8 mouse cellular contexts compared by ENCODE assay signal in genomic region chr5:107901014-107901615, GRCm38 (mm10). TPM values are rescaled to one million over a fixed set of nuclear protein-coding genes. Genes with fewer than 3 reads are reported as not detected.
DNase-seq lines count a peak whose midpoint lies in the region; ATAC-seq lines count a peak whose summit lies in the region.

No protein-coding gene starts in this region.

- peak overlapping the region; percentile 80 for H3K4me2 ChIP-seq in heart, embryonic 13.5 days
- peak overlapping the region; percentile 96 for H3K4me2 ChIP-seq in hindbrain, embryonic 14.5 days (replicated peaks)
- peak overlapping the region; percentile 85 for H3K4me2 ChIP-seq in midbrain, embryonic 12.5 days (replicated peaks)

- peaks cover 43% of the 10 kb centered on the region for H3K36me3 ChIP-seq in heart, embryonic 13.5 days
- peaks cover 39% of the 10 kb centered on the region for H3K36me3 ChIP-seq in hindbrain, embryonic 14.5 days (replicated peaks; ENCODE audit: control insufficient read depth, insufficient read depth)
- H3K36me3 ChIP-seq in midbrain, embryonic 12.5 days = peaks cover 39% of the 10 kb centered on the region

- under 1% methylated on average over 23 of the region's 23 CpGs for WGBS in heart, embryonic 13.5 days
- WGBS in hindbrain, embryonic 14.5 days = under 1% methylated on average over 23 of the region's 23 CpGs
- WGBS in midbrain, embryonic 12.5 days = under 1% methylated on average over 23 of the region's 23 CpGs

- ATAC-seq in heart, embryonic 13.5 days (ENCODE audit: extremely low read depth, insufficient number of reproducible peaks, low FRiP score, low TSS enrichment) = no peak
- no peak; the same call in 1 of the 2 replicates for ATAC-seq in hindbrain, embryonic 14.5 days (ENCODE audit: low FRiP score)
- ATAC-seq in midbrain, embryonic 12.5 days (ENCODE audit: low FRiP score, low read depth) = no peak; the same call in 1 of the 2 replicates

- DNase-seq in heart, adult 18-20 months = no peak
- DNase-seq in thymus, postnatal 10 days (ENCODE audit: low spot score in 2 of 2) = peak; percentile 22 to 29
- no peak for DNase-seq in thymus, adult 18-20 months
- no peak for DNase-seq in hindbrain, embryonic 14.5 days (ENCODE audit: low spot score)
- DNase-seq in retina, embryonic 14.5 days (ENCODE audit: low spot score) = no peak
- DNase-seq in urinary bladder, adult 18-20 months (ENCODE audit: low spot score in 2 of 2) = no peak

- H3K9me3 ChIP-seq in heart, embryonic 13.5 days = no peaks in the 10 kb centered on the region
- H3K9me3 ChIP-seq in hindbrain, embryonic 14.5 days (ENCODE audit: control insufficient read depth, low read length) = no peaks in the 10 kb centered on the region
- H3K9me3 ChIP-seq in midbrain, embryonic 12.5 days = no peaks in the 10 kb centered on the region

- peak overlapping the region; percentile 85 for H3K27ac ChIP-seq in heart, embryonic 13.5 days (replicated peaks)
- H3K27ac ChIP-seq in hindbrain, embryonic 14.5 days = peak overlapping the region; percentile 89
- peak overlapping the region; percentile 89 for H3K27ac ChIP-seq in midbrain, embryonic 12.5 days (replicated peaks)

- H3K4me3 ChIP-seq in heart, embryonic 13.5 days = peak overlapping the region; percentile 90
- peak overlapping the region; percentile 89 for H3K4me3 ChIP-seq in hindbrain, embryonic 14.5 days (replicated peaks; ENCODE audit: low read length)
- H3K4me3 ChIP-seq in midbrain, embryonic 12.5 days = peak overlapping the region; percentile 99

- 0 out of 2 replicates have a peak, but pooled peaks cover 4% of the 10 kb centered on the region for H3K27me3 ChIP-seq in heart, embryonic 13.5 days (replicated peaks)
- H3K27me3 ChIP-seq in hindbrain, embryonic 14.5 days (ENCODE audit: control insufficient read depth, insufficient read depth, low read length) = no peaks in the 10 kb centered on the region
- H3K27me3 ChIP-seq in midbrain, embryonic 12.5 days = 0 out of 2 replicates have a peak, but pooled peaks cover 3% of the 10 kb centered on the region

- peak overlapping the region; percentile 98 for H3K9ac ChIP-seq in heart, embryonic 13.5 days
- peak overlapping the region; percentile 96 for H3K9ac ChIP-seq in hindbrain, embryonic 14.5 days
- peak overlapping the region; percentile 99 for H3K9ac ChIP-seq in midbrain, embryonic 12.5 days (replicated peaks)

- peaks cover 15% of the 10 kb centered on the region for H3K4me1 ChIP-seq in heart, embryonic 13.5 days
- H3K4me1 ChIP-seq in hindbrain, embryonic 14.5 days (replicated peaks; ENCODE audit: control insufficient read depth, insufficient read depth, low read length) = peaks cover 16% of the 10 kb centered on the region
- peaks cover 16% of the 10 kb centered on the region for H3K4me1 ChIP-seq in midbrain, embryonic 12.5 days

RNA-seq across cellular contexts. Expression of gene Rpl5, which starts 0.8 kb away (rescaled TPM):
- 49.9 and 50.8 TPM in 2 replicates for polyA plus RNA-seq in heart, embryonic 13.5 days (2015; fragmentation: Nextera tagmentation; extraction: Ambion mirVana)
- 10 to 100 TPM; 28.2 to 32.2 TPM for total RNA-seq in heart, adult 18-20 months (2021)
- polyA plus RNA-seq in hindbrain, embryonic 14.5 days (2014; fragmentation: Nextera tagmentation; extraction: Ambion mirVana) = 52.2 and 62.2 TPM in 2 replicates
- 60.5 and 65.2 TPM in 2 replicates for polyA plus RNA-seq in midbrain, embryonic 12.5 days (2016; fragmentation: Nextera tagmentation; extraction: Ambion mirVana)

RNA-seq across cellular contexts. Expression of gene Evi5, which starts 26.2 kb away (rescaled TPM):
- polyA plus RNA-seq in heart, embryonic 13.5 days (2015; fragmentation: Nextera tagmentation; extraction: Ambion mirVana) = 45.7 and 49.0 TPM in 2 replicates
- 10 to 100 TPM; 18.4 to 18.9 TPM for total RNA-seq in heart, adult 18-20 months (2021)
- 49.1 and 53.3 TPM in 2 replicates for polyA plus RNA-seq in hindbrain, embryonic 14.5 days (2014; fragmentation: Nextera tagmentation; extraction: Ambion mirVana)
- polyA plus RNA-seq in midbrain, embryonic 12.5 days (2016; fragmentation: Nextera tagmentation; extraction: Ambion mirVana) = 51.5 and 55.3 TPM in 2 replicates

Comparison
In these comparisons a context has a peak if more than half of its experiments do, and no peak if none do; other contexts are left out.
1. DNase-seq: peak in thymus, postnatal 10 days (2 of 2); none in heart, adult 18-20 months (0 of 2), thymus, adult 18-20 months (0 of 2), hindbrain, embryonic 14.5 days (single experiment), retina, embryonic 14.5 days (single experiment) and urinary bladder, adult 18-20 months (0 of 2).
2. Peak in every context shown above with its lines, with median percentiles within 50 percentile points of each other: H3K27ac ChIP-seq, H3K4me2 ChIP-seq, H3K4me3 ChIP-seq and H3K9ac ChIP-seq.